Mouse (Mus musculus) bone marrow macrophage, adult 2 months (primary cell): Measurements from ENCODE around the gene Rapgef1. TPM values are rescaled to one million over a fixed set of nuclear protein-coding genes. Genes with fewer than 3 reads are reported as not detected.

Experiments used
- H3K27ac ChIP-seq: 2 replicates; pipeline ENCODE4 v1.5.1; 2012; ENCODE audit warnings: low read depth, low read length; ENCODE audit not compliant: insufficient read depth
- H3K4me1 ChIP-seq: 2 replicates; pipeline ENCODE4 v1.6.1; 2012; ENCODE audit warnings: low read length; ENCODE audit not compliant: control insufficient read depth, insufficient read depth
- H3K4me3 ChIP-seq: 2 replicates; pipeline ENCODE4 v1.5.1; 2012; ENCODE audit warnings: mild to moderate bottlenecking, low read length, moderate library complexity; ENCODE audit not compliant: insufficient read depth
- CTCF ChIP-seq: IDR thresholded peaks from 2 replicates; pipeline ENCODE4 v1.5.1; 2012; ENCODE audit warnings: low read depth, mild to moderate bottlenecking, low read length, moderate library complexity
- POLR2A ChIP-seq: IDR thresholded peaks from 2 replicates; pipeline ENCODE4 v1.6.1; 2012; ENCODE audit warnings: mild to moderate bottlenecking, low read depth, low read length, borderline replicate concordance
- polyA plus RNA-seq: library from polyadenylated mRNA; stranded (reverse); fragments of >200 nt; gene quantifications from 2 replicates; pipeline ENCODE4 v1.2.4, GENCODE M21; 2012; ENCODE audit not compliant: missing spikeins, insufficient read depth, insufficient read length

Gene Rapgef1
- polyA plus RNA-seq, 1 experiment = 23.6 TPM

- peaks cover 53% of the 10 kb centered on the region for H3K4me1 ChIP-seq
- TF ChIP-seq POLR2A (no peak), CTCF (no peak)
- no peak overlapping the region for H3K4me3 ChIP-seq
- H3K27ac ChIP-seq = no peak overlapping the region
Measured at GRCm38 (mm10) chr2:29641707-29642106, 22.2 kb downstream of the Rapgef1 start.

- no peak overlapping the region for H3K27ac ChIP-seq
- peaks cover 49% of the 10 kb centered on the region for H3K4me1 ChIP-seq
- TF ChIP-seq CTCF (no peak), POLR2A (no peak)
- no peak overlapping the region for H3K4me3 ChIP-seq
Measured at GRCm38 (mm10) chr2:29643418-29643817, 23.9 kb downstream of the Rapgef1 start.

DNA sequence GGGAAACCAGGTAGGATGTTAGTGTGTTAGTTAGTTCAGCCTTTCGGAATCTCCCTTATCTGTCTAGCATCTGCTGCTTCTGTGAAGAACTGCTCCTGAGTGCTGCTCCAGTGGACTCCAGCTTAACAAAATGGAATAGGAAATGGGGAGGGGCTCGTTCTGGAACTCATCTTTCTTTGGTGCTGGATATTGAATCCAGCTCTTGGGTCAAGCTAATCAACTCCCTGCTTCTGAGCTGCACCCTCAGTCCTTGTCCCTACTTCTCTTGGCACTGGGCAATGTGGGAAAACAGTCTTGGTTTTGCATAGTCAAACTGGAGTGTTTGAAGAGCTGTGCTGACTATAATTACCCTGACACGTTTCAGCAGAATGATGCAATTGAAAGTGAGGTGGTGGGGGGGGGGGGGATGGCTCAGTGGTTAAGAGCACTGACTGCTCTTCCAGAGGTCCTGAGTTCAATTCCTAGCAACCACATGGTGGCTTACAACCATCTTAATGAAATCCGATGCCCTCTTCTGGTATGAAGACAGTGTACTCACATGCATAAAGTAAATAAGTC lies 25.6 kb downstream of the Rapgef1 start:
- Histone ChIP-seq H3K27ac (no peak overlapping the region), H3K4me3 (no peak overlapping the region), H3K4me1 (peaks cover 51% of the 10 kb centered on the region)
- no peak for TF ChIP-seq CTCF
- no peak for TF ChIP-seq POLR2A

DNA sequence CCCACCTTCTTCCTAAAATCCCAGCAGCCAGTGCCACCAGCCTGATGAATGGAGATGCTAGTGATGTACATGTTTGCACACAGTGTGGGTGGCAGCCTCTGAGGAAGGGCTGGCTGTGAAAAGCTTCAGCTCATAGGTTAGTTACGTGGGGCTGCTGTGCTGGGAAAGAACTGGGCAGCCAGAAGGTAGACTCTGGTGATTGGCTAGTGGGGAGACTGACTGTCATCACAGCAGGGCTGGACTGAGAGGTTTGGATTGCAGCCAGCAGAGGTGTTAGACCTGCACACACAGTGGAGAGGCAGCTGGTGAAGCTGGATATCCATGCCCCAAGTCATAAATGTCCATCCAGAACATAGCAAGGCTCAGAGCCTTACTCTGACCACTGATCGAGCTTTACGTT lies 27.1 kb downstream of the Rapgef1 start:
- Histone ChIP-seq H3K4me3 (no peak overlapping the region), H3K4me1 (peaks cover 37% of the 10 kb centered on the region), H3K27ac (no peak overlapping the region)
- TF ChIP-seq POLR2A (no peak), CTCF (no peak)

DNA sequence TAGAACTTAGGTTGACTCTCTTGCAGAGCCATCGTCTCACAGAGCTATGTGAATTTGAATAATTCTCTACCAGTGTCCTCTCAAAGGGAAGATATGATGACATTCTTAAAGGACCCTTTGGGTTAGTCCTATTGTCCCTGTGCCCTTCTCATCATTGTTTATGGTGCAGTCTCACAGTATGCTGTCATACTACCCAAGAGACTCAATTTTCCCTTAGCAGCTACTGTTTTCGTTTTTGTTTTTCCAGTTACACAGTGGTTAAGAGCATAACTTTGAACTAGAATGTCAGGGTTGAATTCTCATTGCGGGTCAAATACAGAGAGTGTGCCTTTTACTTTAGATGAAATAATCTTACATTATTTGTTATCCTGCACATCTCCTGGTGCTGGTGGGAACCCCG lies 27.6 kb downstream of the Rapgef1 start:
- Histone ChIP-seq H3K4me3 (no peak overlapping the region), H3K27ac (no peak overlapping the region), H3K4me1 (peaks cover 38% of the 10 kb centered on the region)
- TF ChIP-seq CTCF (no peak), POLR2A (no peak)

DNA sequence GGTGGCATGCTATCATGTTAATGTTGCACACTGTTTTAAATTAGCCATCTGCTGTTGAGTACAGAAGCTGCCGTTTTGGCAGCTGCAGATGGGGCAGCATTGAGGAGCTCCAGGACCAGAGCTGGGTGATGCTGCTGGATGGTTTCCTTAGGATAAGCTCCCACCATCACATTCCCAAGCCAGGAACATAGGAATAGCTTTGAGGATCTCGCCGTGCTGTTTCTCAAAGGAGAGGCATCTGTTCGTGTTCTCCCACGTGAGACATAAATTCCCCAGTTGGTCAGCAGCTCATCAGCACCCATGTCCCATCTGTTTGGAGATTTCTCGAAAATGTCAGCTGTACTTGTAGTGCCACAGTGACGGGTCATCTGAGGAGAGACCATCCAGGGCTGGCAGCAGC lies 28.3 kb downstream of the Rapgef1 start:
- TF ChIP-seq POLR2A (no peak), CTCF (no peak)
- Histone ChIP-seq H3K4me3 (no peak overlapping the region), H3K4me1 (peaks cover 45% of the 10 kb centered on the region), H3K27ac (no peak overlapping the region)

- TF ChIP-seq POLR2A (no peak), CTCF (no peak)
- H3K4me1 ChIP-seq = peaks cover 47% of the 10 kb centered on the region
- peak overlapping the region; percentile 64 for H3K27ac ChIP-seq
- no peak overlapping the region for H3K4me3 ChIP-seq
Measured at GRCm38 (mm10) chr2:29648956-29649794, 29.7 kb downstream of the Rapgef1 start.

GRCm38 (mm10) chr2:29649795-29650457 lies 30.4 kb downstream of the Rapgef1 start:
- no peak overlapping the region for H3K4me3 ChIP-seq
- H3K4me1 ChIP-seq = peaks cover 42% of the 10 kb centered on the region
- TF ChIP-seq POLR2A (no peak), CTCF (no peak)
- 0 out of 2 replicates have a peak overlapping the region, but pooled peaks have one; percentile 16 for H3K27ac ChIP-seq

DNA sequence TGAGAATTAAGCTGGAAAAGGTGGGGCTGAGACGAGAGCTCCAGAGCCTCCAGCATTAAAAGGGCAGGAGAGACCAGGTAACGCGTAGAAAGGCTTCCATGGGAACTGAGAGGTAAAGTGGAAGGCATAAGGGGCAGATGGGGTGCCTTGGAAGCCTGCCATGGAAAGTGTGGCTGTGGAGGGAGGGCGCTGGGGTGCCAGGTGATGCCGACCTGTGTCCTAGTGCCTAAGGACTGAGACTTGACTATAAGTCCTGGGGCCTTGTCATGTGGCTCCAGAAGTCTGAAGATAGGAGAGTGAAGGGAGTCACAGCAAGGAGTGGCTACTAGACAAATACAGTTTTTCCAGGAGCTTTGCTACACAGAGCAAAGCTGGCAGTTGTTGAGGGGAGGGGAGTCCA lies 32.4 kb downstream of the Rapgef1 start:
- Histone ChIP-seq H3K4me3 (no peak overlapping the region), H3K27ac (no peak overlapping the region), H3K4me1 (peaks cover 34% of the 10 kb centered on the region)
- TF ChIP-seq CTCF = no peak
- TF ChIP-seq POLR2A = no peak

GRCm38 (mm10) chr2:29655433-29655832 lies 35.9 kb downstream of the Rapgef1 start:
- H3K4me1 ChIP-seq = peaks cover 20% of the 10 kb centered on the region
- no peak for TF ChIP-seq POLR2A
- TF ChIP-seq CTCF = no peak

More at GRCm38 (mm10) chr2:29655433-29655832, 35.9 kb downstream of the Rapgef1 start:
- no peak overlapping the region for H3K27ac ChIP-seq
- H3K4me3 ChIP-seq = no peak overlapping the region
